Mouse (Mus musculus) olfactory bulb, adult 2 months (tissue): ENCODE results near the gene Gm28372. TPM values are rescaled to one million over a fixed set of nuclear protein-coding genes. Genes with fewer than 3 reads are reported as not detected.
A peak's percentile ranks its signal among the peaks of the same experiment; 100 is the strongest.

Experiments
- H3K27ac ChIP-seq: fragments of 200-500 bp; 2 replicates; pipeline ENCODE4 v1.5.1; 2012; ENCODE audit warnings: low read depth, low read length; ENCODE audit not compliant: insufficient read depth
- H3K4me1 ChIP-seq: fragments of 200-500 bp; 2 replicates; pipeline ENCODE4 v1.6.1; 2012; ENCODE audit warnings: low read length; ENCODE audit not compliant: control insufficient read depth, insufficient read depth
- H3K4me3 ChIP-seq: fragments of 200-500 bp; 2 replicates; pipeline ENCODE4 v1.5.1; 2012; ENCODE audit warnings: mild to moderate bottlenecking, low read depth, low read length, moderate library complexity; ENCODE audit not compliant: insufficient read depth
- CTCF ChIP-seq: fragments of 200-500 bp; IDR thresholded peaks from 2 replicates; pipeline ENCODE4 v1.5.1; 2012; ENCODE audit warnings: low read depth, mild to moderate bottlenecking, low read length, moderate library complexity; ENCODE audit not compliant: insufficient read depth
- POLR2A ChIP-seq: fragments of 200-500 bp; IDR thresholded peaks from 2 replicates; pipeline ENCODE4 v1.6.1; 2012; ENCODE audit warnings: mild to moderate bottlenecking, low read depth, low read length, moderate library complexity; ENCODE audit not compliant: insufficient read depth
- WGBS: fragments of 180-500 bp; shearing (Covaris S2); methylation state at CpG from one replicate; pipeline ENCODE4 v1.1.7; 2018; 5-methylcytosine and 5-hydroxymethylcytosine counted together
- polyA plus RNA-seq: library from polyadenylated mRNA; stranded (reverse); fragments of >200 nt; gene quantifications from 2 replicates; pipeline ENCODE4 v1.2.4, GENCODE M21; 2012; ENCODE audit warnings: low replicate concordance; ENCODE audit not compliant: missing spikeins, insufficient read depth, insufficient read length

Gene Gm28372
- polyA plus RNA-seq, 1 experiment, result not detected

- no peak overlapping the region for H3K4me3 ChIP-seq
- TF ChIP-seq POLR2A (no peak), CTCF (no peak)
- WGBS, result 37% methylated on average over 6 of the region's 6 CpGs
- H3K4me1 ChIP-seq, result no peaks in the 10 kb centered on the region
- no peak overlapping the region for H3K27ac ChIP-seq
These were observed 21.1 kb upstream of the Gm28372 start for GRCm38 (mm10) chr2:130383895-130384294.

GRCm38 (mm10) chr2:130386212-130386611 is 18.8 kb upstream of the Gm28372 start:
- 75% methylated on average over 1 of the region's 1 CpGs for WGBS

GRCm38 (mm10) chr2:130388796-130389195 is 16.2 kb upstream of the Gm28372 start:
- no peak overlapping the region for H3K4me3 ChIP-seq
- H3K27ac ChIP-seq, result no peak overlapping the region
- no peaks in the 10 kb centered on the region for H3K4me1 ChIP-seq
- TF ChIP-seq CTCF (no peak), POLR2A (no peak)
- 88% methylated on average over 2 of the region's 2 CpGs for WGBS

More at GRCm38 (mm10) chr2:130386212-130386611, 18.8 kb upstream of the Gm28372 start:
- no peak overlapping the region for H3K27ac ChIP-seq
- H3K4me3 ChIP-seq, result no peak overlapping the region
- no peaks in the 10 kb centered on the region for H3K4me1 ChIP-seq
- no peak for TF ChIP-seq POLR2A
- no peak for TF ChIP-seq CTCF

GRCm38 (mm10) chr2:130390993-130391625 is 13.9 kb upstream of the Gm28372 start:
- no peaks in the 10 kb centered on the region for H3K4me1 ChIP-seq
- H3K4me3 ChIP-seq, result no peak overlapping the region
- H3K27ac ChIP-seq, result no peak overlapping the region
- 90% methylated on average over 11 of the region's 11 CpGs for WGBS
- TF ChIP-seq CTCF (no peak), POLR2A (no peak)

- Histone ChIP-seq H3K27ac (no peak overlapping the region), H3K4me3 (no peak overlapping the region), H3K4me1 (peaks cover 10% of the 10 kb centered on the region)
- 90% methylated on average over 3 of the region's 3 CpGs for WGBS
- TF ChIP-seq POLR2A (no peak), CTCF (no peak)
These were observed 12.2 kb upstream of the Gm28372 start for GRCm38 (mm10) chr2:130392836-130393235.

GRCm38 (mm10) chr2:130395696-130396095 is 9.3 kb upstream of the Gm28372 start:
- 97% methylated on average over 11 of the region's 11 CpGs for WGBS
- TF ChIP-seq CTCF, result no peak
- no peak for TF ChIP-seq POLR2A
- H3K4me1 ChIP-seq, result peaks cover 17% of the 10 kb centered on the region
- H3K4me3 ChIP-seq, result no peak overlapping the region
- no peak overlapping the region for H3K27ac ChIP-seq

- no peak within 1 kb of the TSS for H3K27ac ChIP-seq
- 7% methylated on average over 46 of the region's 53 CpGs for WGBS
- TF ChIP-seq CTCF (no peak), POLR2A (no peak)
These were observed 7.7 kb upstream of the Gm28372 start, which contains the start of gene Cpxm1 for GRCm38 (mm10) chr2:130397186-130397985. TSS of gene Cpxm1 (minus strand) at chr2:130397574.

GRCm38 (mm10) chr2:130398091-130398490 is 6.9 kb upstream of the Gm28372 start:
- WGBS, result 21% methylated on average over 14 of the region's 14 CpGs
- H3K4me3 ChIP-seq, result no peak overlapping the region

More at GRCm38 (mm10) chr2:130397186-130397985, 7.7 kb upstream of the Gm28372 start, which contains the start of gene Cpxm1:
- Histone ChIP-seq H3K4me3 (peak within 1 kb of the TSS; percentile 42), H3K4me1 (peaks cover 17% of the 10 kb centered on the region)

GRCm38 (mm10) chr2:130400046-130400445 is 5.0 kb upstream of the Gm28372 start:
- WGBS, result 100% methylated on average over 1 of the region's 1 CpGs

More at GRCm38 (mm10) chr2:130398091-130398490, 6.9 kb upstream of the Gm28372 start:
- Histone ChIP-seq H3K4me1 (peaks cover 17% of the 10 kb centered on the region), H3K27ac (no peak overlapping the region)
- TF ChIP-seq POLR2A (no peak), CTCF (no peak)

More at GRCm38 (mm10) chr2:130400046-130400445, 5.0 kb upstream of the Gm28372 start:
- peaks cover 17% of the 10 kb centered on the region for H3K4me1 ChIP-seq
- TF ChIP-seq POLR2A, result no peak
- no peak for TF ChIP-seq CTCF
- H3K27ac ChIP-seq, result no peak overlapping the region
- H3K4me3 ChIP-seq, result no peak overlapping the region
